Mouse (Mus musculus) intestine, postnatal 0 days (tissue): ENCODE measurements around the gene Afg3l1. TPM values are rescaled to one million over a fixed set of nuclear protein-coding genes. Genes with fewer than 3 reads are reported as not detected.
"Not testable (repeated sequence)": the region's sequence is repeated elsewhere in the genome, so short reads cannot be mapped to it uniquely, and the experiment has no call there.

Experiments used
- ATAC-seq: fragments of 200-750 bp; cut with Nextera tagmentation; 2 replicates; pipeline ENCODE4 v1.8.0; 2017; ENCODE audit warnings: mild to moderate bottlenecking, moderate TSS enrichment, moderate library complexity
- H3K27ac ChIP-seq: fragments of 300-500 bp; sonication (generic); 2 replicates; pipeline ENCODE4 v1.5.1; 2014; ENCODE audit warnings: mild to moderate bottlenecking, low read depth, low read length, moderate library complexity
- H3K27me3 ChIP-seq: fragments of 300-500 bp; sonication (generic); replicated peaks from 2 replicates; pipeline ENCODE4 v1.6.1; 2014; ENCODE audit warnings: low read length, mixed read lengths; ENCODE audit not compliant: control insufficient read depth, insufficient read depth
- H3K36me3 ChIP-seq: fragments of 300-500 bp; sonication (generic); 2 replicates; pipeline ENCODE4 v1.6.1; 2014; ENCODE audit warnings: mild to moderate bottlenecking, moderate library complexity; ENCODE audit not compliant: control insufficient read depth, insufficient read depth
- H3K4me1 ChIP-seq: fragments of 300-500 bp; sonication (generic); replicated peaks from 2 replicates; pipeline ENCODE4 v1.6.1; 2014; ENCODE audit warnings: antibody characterized with exemption, low read length, mixed read lengths; ENCODE audit not compliant: control insufficient read depth, insufficient read depth
- H3K4me2 ChIP-seq: fragments of 300-500 bp; sonication (generic); replicated peaks from 2 replicates; pipeline ENCODE4 v1.6.1; 2014; ENCODE audit warnings: low read depth, mild to moderate bottlenecking, moderate library complexity
- H3K4me3 ChIP-seq: fragments of 300-500 bp; sonication (generic); 2 replicates; pipeline ENCODE4 v1.5.1; 2014; ENCODE audit warnings: low read depth, low read length
- H3K9ac ChIP-seq: fragments of 300-500 bp; sonication (generic); 2 replicates; pipeline ENCODE4 v1.6.1; 2014; ENCODE audit warnings: mild to moderate bottlenecking, low read depth, low read length
- H3K9me3 ChIP-seq: fragments of 300-500 bp; sonication (generic); 2 replicates; pipeline ENCODE4 v1.6.1; 2016; ENCODE audit warnings: mixed run types; ENCODE audit not compliant: control insufficient read depth
- CTCF ChIP-seq: sonication (generic); IDR thresholded peaks from 2 replicates; pipeline ENCODE4 v1.5.1; 2016; ENCODE audit warnings: low read depth, mild to moderate bottlenecking, control low read depth, antibody characterized with exemption, moderate library complexity
- WGBS: fragments of 180-500 bp; shearing (Covaris S2); extraction: QIAGEN DNeasy Blood & Tissue Kit; methylation state at CpG from one replicate; pipeline ENCODE4 v1.1.7; 2014; 5-methylcytosine and 5-hydroxymethylcytosine counted together
- polyA plus RNA-seq: library from polyadenylated mRNA; unstranded; fragments of >200 nt; fragmentation: Nextera tagmentation; extraction: Ambion mirVana; gene quantifications from 2 replicates; pipeline ENCODE4 v1.2.1, GENCODE M21; 2015

Afg3l1 gene
- polyA plus RNA-seq, 1 experiment from 2014 or later = 30.8 TPM

- no peak for ATAC-seq
- Histone ChIP-seq H3K9me3 (no peaks in the 10 kb centered on the region), H3K4me1 (no peaks in the 10 kb centered on the region), H3K4me2 (no peak overlapping the region), H3K4me3 (no peak overlapping the region), H3K36me3 (peaks cover 53% of the 10 kb centered on the region; the same call in 1 of the 2 replicates), H3K27me3 (no peaks in the 10 kb centered on the region), H3K27ac (no peak overlapping the region), H3K9ac (no peak overlapping the region)
- 89% methylated on average over 9 of the region's 9 CpGs for WGBS
- TF ChIP-seq CTCF = no peak
These were observed 58.7 kb downstream of the Afg3l1 start for GRCm38 (mm10) chr8:123536242-123536989.

- Histone ChIP-seq H3K4me1 (no peaks in the 10 kb centered on the region), H3K9ac (no peak overlapping the region), H3K27me3 (no peaks in the 10 kb centered on the region), H3K9me3 (no peaks in the 10 kb centered on the region), H3K4me3 (no peak overlapping the region), H3K36me3 (peaks cover 48% of the 10 kb centered on the region; the same call in 1 of the 2 replicates), H3K4me2 (no peak overlapping the region), H3K27ac (no peak overlapping the region)
- TF ChIP-seq CTCF = no peak
- ATAC-seq = no peak
- WGBS = 20% methylated on average over 9 of the region's 10 CpGs
These were observed 59.3 kb downstream of the Afg3l1 start for GRCm38 (mm10) chr8:123536990-123537380.

- not testable (repeated sequence) for ATAC-seq, H3K9me3 ChIP-seq, H3K4me2 ChIP-seq, H3K4me1 ChIP-seq, H3K4me3 ChIP-seq, H3K27me3 ChIP-seq, H3K9ac ChIP-seq, H3K27ac ChIP-seq
- 65% methylated on average over 4 of the region's 14 CpGs for WGBS
- peaks cover 42% of the 10 kb centered on the region; the same call in 1 of the 2 replicates for H3K36me3 ChIP-seq
These were observed 59.9 kb downstream of the Afg3l1 start for GRCm38 (mm10) chr8:123537641-123538040.

Other genes with a start within 250 kb of the Afg3l1 start
- gene Spata2l, start 241.7 kb upstream of the Afg3l1 start, polyA plus RNA-seq = 5.0 TPM in 2 replicates
- 7.2 and 7.4 TPM in 2 replicates for gene Zfp276, start 223.7 kb upstream of the Afg3l1 start, polyA plus RNA-seq
- gene Vps9d1, start 223.6 kb upstream of the Afg3l1 start, polyA plus RNA-seq = 7.1 and 8.3 TPM in 2 replicates
- gene Fanca, start 159.3 kb upstream of the Afg3l1 start, polyA plus RNA-seq = 5.3 and 7.8 TPM in 2 replicates
- gene Spire2, start 145.2 kb upstream of the Afg3l1 start, polyA plus RNA-seq = 1.8 and 2.5 TPM in 2 replicates
- gene Tcf25, start 104.2 kb upstream of the Afg3l1 start, polyA plus RNA-seq = 147 and 178 TPM in 2 replicates
- gene Mc1r, start 70.8 kb upstream of the Afg3l1 start, polyA plus RNA-seq = not detected in 2 replicates
- 22.5 and 23.9 TPM in 2 replicates for gene Tubb3, start 66.5 kb upstream of the Afg3l1 start, polyA plus RNA-seq
- 16.6 and 18.4 TPM in 2 replicates for gene Def8, start 54.4 kb upstream of the Afg3l1 start, polyA plus RNA-seq
- 0.87 and 0.93 TPM in 2 replicates for gene Dbndd1, start 37.6 kb downstream of the Afg3l1 start, polyA plus RNA-seq
- gene Gas8, start 40.9 kb downstream of the Afg3l1 start, polyA plus RNA-seq = 6.8 TPM in 2 replicates
- 18.7 and 19.5 TPM in 2 replicates for gene Rhou, start 176.0 kb downstream of the Afg3l1 start, polyA plus RNA-seq